Mouse (Mus musculus) midbrain, postnatal 0 days (tissue): ENCODE data around the gene Zdhhc9. TPM values are rescaled to one million over a fixed set of nuclear protein-coding genes. Genes with fewer than 3 reads are reported as not detected.

Experiments
- ATAC-seq: fragments of 200-750 bp; cut with Nextera tagmentation; 2 replicates; pipeline ENCODE4 v1.8.0; 2017; ENCODE audit warnings: moderate number of reproducible peaks, mild to moderate bottlenecking, moderate TSS enrichment, moderate library complexity; ENCODE audit not compliant: low FRiP score
- DNase-seq: peaks from one replicate; pipeline ENCODE4 v3.0.0-alpha.2; 2015; ENCODE audit warnings: low spot score
- H3K27ac ChIP-seq: fragments of 300-500 bp; sonication (generic); 2 replicates; pipeline ENCODE4 v1.5.1; 2014; ENCODE audit warnings: low read depth, mild to moderate bottlenecking, low read length, mixed read lengths
- H3K27me3 ChIP-seq: fragments of 300-500 bp; sonication (generic); 2 replicates; pipeline ENCODE4 v1.6.1; 2014; ENCODE audit warnings: low read length, control low read depth, mixed read lengths; ENCODE audit not compliant: insufficient read depth
- H3K36me3 ChIP-seq: fragments of 300-500 bp; sonication (generic); 2 replicates; pipeline ENCODE4 v1.6.1; 2014; ENCODE audit warnings: low read length, control low read depth, mixed read lengths; ENCODE audit not compliant: insufficient read depth
- H3K4me1 ChIP-seq: fragments of 300-500 bp; sonication (generic); 2 replicates; pipeline ENCODE4 v1.6.1; 2014; ENCODE audit warnings: mild to moderate bottlenecking, control low read depth, antibody characterized with exemption, low read length, mixed read lengths; ENCODE audit not compliant: insufficient read depth
- H3K4me2 ChIP-seq: fragments of 300-500 bp; sonication (generic); 2 replicates; pipeline ENCODE4 v1.6.1; 2014; ENCODE audit warnings: low read depth, mild to moderate bottlenecking, low read length, mixed read lengths; ENCODE audit not compliant: poor library complexity, severe bottlenecking
- H3K4me3 ChIP-seq: fragments of 300-500 bp; sonication (generic); 2 replicates; pipeline ENCODE4 v1.5.1; 2014; ENCODE audit warnings: low read depth, mild to moderate bottlenecking, low read length, moderate library complexity
- H3K9ac ChIP-seq: fragments of 300-500 bp; sonication (generic); replicated peaks from 2 replicates; pipeline ENCODE4 v1.6.1; 2014; ENCODE audit warnings: mild to moderate bottlenecking, low read length, moderate library complexity, mixed read lengths; ENCODE audit not compliant: poor library complexity, severe bottlenecking
- H3K9me3 ChIP-seq: fragments of 300-500 bp; sonication (generic); 2 replicates; pipeline ENCODE4 v1.6.1; 2016; ENCODE audit warnings: low read length, control low read depth
- CTCF ChIP-seq: IDR thresholded peaks from 2 replicates; pipeline ENCODE4 v1.5.1; 2016; ENCODE audit warnings: antibody characterized with exemption, mild to moderate bottlenecking
- WGBS: fragments of 180-500 bp; shearing (Covaris S2); extraction: QIAGEN DNeasy Blood & Tissue Kit; methylation state at CpG from one replicate; pipeline ENCODE4 v1.1.7; 2014; 5-methylcytosine and 5-hydroxymethylcytosine counted together
- polyA plus RNA-seq: library from polyadenylated mRNA; unstranded; fragments of >200 nt; fragmentation: Nextera tagmentation; extraction: Ambion mirVana; gene quantifications from 2 replicates; pipeline ENCODE4 v1.2.1, GENCODE M21; 2015
- total RNA-seq: library from RNA; depleted of rRNA; stranded (reverse); fragments of >200 nt; gene quantifications from 2 replicates; pipeline ENCODE4 v1.2.3, GENCODE M21; 2014; rRNA removed

Zdhhc9 gene
- 43.0 and 45.2 TPM in 2 replicates for total RNA-seq
- 5.0 and 7.2 TPM in 2 replicates for polyA plus RNA-seq

DNA sequence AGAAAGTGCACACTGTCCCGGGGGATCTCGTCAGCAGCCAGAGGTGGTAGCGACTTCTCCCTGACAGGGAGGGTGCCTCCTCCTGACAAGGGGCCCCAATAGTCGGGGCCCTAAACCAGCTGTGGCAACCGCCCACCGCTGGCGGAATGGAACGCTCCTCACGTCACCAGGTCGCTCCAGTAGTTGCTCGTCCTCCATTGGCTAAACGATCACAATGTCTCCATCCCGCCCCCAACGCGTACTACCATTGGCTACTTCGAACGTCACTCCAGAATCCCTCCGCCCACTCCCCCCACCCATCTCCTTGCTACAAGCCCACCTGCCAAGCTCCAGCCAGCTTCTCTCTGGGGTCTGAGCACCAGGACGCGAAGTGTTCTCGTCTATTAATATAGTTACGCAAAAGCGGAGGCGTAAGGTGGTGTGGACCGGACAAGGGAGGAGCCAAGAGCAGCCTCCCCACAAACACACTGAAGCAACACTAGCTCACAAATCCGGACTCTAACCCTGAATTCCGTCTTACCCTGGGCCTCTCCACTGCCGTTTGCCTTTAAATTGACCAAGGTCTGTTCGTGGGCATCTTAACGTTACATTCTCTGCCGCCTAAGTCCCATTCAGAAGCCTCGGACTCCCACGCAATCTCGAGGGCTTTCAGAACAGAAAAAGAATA lies at the start of gene Zdhhc9:
Gene Zdhhc9, minus strand, starts transcription at position 360 of the 667 bp plus-strand sequence.
- Histone ChIP-seq H3K36me3 (no peaks in the 10 kb centered on the region), H3K4me2 (peak within 1 kb of the TSS; percentile 54), H3K4me1 (no peaks in the 10 kb centered on the region), H3K9me3 (no peaks in the 10 kb centered on the region), H3K9ac (peak within 1 kb of the TSS; percentile 64), H3K27me3 (no peaks in the 10 kb centered on the region), H3K27ac (peak within 1 kb of the TSS; percentile 68), H3K4me3 (peak within 1 kb of the TSS; percentile 63)
- 21% methylated on average over 33 of the region's 34 CpGs for WGBS
- TF ChIP-seq CTCF, result no peak
- peak; percentile 94 for DNase-seq
- ATAC-seq, result peak; percentile 99

DNA sequence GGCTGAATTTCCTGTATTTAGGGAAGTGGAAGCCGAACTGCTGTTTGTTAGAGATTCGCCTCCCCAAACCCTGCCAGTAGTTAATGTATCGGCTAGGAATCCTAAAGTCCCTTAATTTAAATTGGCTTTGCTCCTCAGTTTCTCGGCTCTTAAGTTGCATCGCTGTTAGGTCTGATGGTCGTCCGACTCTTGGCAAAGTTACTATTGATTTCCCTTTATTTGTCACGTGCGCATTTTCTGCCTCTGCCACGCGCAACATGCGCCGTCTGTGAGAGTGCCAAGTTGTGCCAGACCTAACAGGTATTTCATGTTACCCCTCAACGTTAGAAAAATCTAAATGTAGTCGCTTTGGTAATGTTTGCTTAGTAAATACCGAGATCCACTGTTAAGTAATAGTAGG lies 48.3 kb upstream of the Zdhhc9 start:
- peak overlapping the region; percentile 45 for H3K4me2 ChIP-seq
- H3K9me3 ChIP-seq, result no peaks in the 10 kb centered on the region
- 0 out of 2 replicates have a peak overlapping the region, but pooled peaks have one; percentile 29 for H3K9ac ChIP-seq
- WGBS, result 15% methylated on average over 16 of the region's 16 CpGs
- TF ChIP-seq CTCF, result no peak
- no peaks in the 10 kb centered on the region for H3K27me3 ChIP-seq
- DNase-seq (peak; percentile 1), ATAC-seq (peak; percentile 36; the same call in 1 of the 2 replicates)
- no peaks in the 10 kb centered on the region for H3K36me3 ChIP-seq
- H3K4me1 ChIP-seq, result no peaks in the 10 kb centered on the region
- H3K4me3 ChIP-seq, result peak overlapping the region; percentile 45
- H3K27ac ChIP-seq, result no peak overlapping the region

DNA sequence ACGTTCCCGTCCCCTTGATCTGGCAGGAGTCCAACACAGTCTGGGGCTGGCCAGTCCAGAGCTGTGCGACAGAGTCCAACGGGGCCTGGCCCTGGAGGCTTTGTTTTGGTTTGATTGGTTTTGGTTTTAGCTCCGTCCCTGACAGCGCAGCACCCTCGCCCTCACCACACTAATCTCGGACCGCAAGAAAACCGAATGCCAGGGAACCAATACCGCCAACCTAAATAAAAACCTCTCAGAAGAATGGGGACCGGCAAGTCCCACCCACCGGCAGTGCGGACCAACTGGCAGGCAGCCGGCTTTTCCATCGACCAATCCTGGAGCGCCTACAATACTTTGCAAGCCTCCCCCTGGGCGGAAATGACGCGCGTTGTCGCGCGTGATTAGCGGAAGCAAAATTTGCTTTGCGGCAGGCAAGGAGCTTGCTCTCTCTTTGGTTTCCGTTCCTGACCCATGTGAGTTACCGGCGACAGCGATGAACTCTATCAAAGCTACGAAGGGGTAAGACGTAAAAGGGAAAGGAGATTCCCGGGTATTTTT lies 47.9 kb upstream of the Zdhhc9 start, which contains the start of gene Utp14a:
Gene Utp14a, plus strand, starts transcription at position 395 of the 540 bp plus-strand sequence.
- Histone ChIP-seq H3K36me3 (no peaks in the 10 kb centered on the region), H3K4me3 (peak within 1 kb of the TSS; percentile 45), H3K9me3 (no peaks in the 10 kb centered on the region), H3K27ac (peak within 1 kb of the TSS; percentile 59), H3K4me1 (no peaks in the 10 kb centered on the region), H3K4me2 (peak within 1 kb of the TSS; percentile 49), H3K27me3 (no peaks in the 10 kb centered on the region), H3K9ac (peak within 1 kb of the TSS; percentile 44; the same call in 1 of the 2 replicates)
- DNase-seq (peak; percentile 97), ATAC-seq (peak; percentile 99)
- WGBS, result 17% methylated on average over 33 of the region's 33 CpGs
- no peak for TF ChIP-seq CTCF

DNA sequence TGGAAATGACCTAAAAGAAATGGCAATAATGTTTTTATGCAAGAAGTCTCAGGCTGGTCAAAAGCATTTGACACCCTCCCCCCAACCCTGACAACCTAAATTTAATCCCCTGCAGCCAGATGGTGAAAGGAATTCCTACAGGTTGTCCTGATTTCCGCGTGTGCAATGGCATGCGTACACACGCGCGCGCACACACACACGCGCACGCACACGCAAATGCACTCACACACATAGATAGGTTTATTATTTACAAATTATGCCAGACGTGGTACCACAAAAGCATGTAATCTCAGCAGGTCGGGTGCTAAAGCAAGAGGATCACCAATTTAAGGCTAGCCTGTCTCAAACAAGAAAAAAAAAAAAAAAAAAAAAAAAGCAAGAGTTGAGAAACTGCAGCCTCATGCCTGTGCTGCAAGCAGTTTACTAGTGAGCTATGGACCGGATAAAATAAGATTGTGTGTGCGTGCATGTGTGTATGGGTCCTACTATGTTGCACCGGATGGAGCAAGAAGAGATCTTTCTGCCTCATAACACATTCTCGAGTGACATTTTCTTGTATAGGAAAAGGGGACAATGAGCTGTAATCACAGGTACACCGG lies 47.3 kb upstream of the Zdhhc9 start:
- TF ChIP-seq CTCF, result no peak
- peak overlapping the region; percentile 49 for H3K4me2 ChIP-seq
- peak; percentile 0 for DNase-seq

DNA sequence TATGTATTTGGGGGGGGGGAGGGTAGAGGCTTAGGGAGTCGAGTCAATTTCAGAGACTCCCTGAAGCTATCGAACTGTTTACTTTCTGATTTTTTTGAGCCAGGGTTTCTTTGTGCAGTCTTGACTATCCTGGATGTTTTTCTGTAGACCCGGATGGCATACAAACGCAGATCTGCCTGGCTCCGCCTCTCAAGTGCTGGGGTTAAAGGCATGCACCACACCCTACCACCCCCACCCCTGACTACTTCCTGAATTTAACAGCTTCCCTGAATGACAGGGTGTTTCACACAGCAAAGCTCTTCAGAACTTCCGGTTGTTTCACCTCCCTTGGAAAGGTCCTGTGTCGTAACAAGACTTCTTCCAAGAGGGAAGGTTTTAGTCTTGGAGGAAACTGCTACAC lies 25.7 kb upstream of the Zdhhc9 start:
- Histone ChIP-seq H3K4me3 (no peak overlapping the region), H3K36me3 (no peaks in the 10 kb centered on the region), H3K4me1 (no peaks in the 10 kb centered on the region), H3K27ac (no peak overlapping the region), H3K9me3 (no peaks in the 10 kb centered on the region), H3K4me2 (no peak overlapping the region), H3K27me3 (no peaks in the 10 kb centered on the region), H3K9ac (no peak overlapping the region)
- WGBS, result 62% methylated on average over 7 of the region's 7 CpGs
- TF ChIP-seq CTCF, result no peak
- no peak for DNase-seq
- ATAC-seq, result no peak

More for the DNA sequence above, 47.3 kb upstream of the Zdhhc9 start:
- Histone ChIP-seq H3K27ac (peak overlapping the region; percentile 59), H3K4me1 (no peaks in the 10 kb centered on the region), H3K9me3 (no peaks in the 10 kb centered on the region), H3K4me3 (peak overlapping the region; percentile 45), H3K27me3 (no peaks in the 10 kb centered on the region), H3K36me3 (no peaks in the 10 kb centered on the region), H3K9ac (peak overlapping the region; percentile 44; the same call in 1 of the 2 replicates)
- ATAC-seq, result peak; percentile 56
- WGBS, result 15% methylated on average over 18 of the region's 18 CpGs

DNA sequence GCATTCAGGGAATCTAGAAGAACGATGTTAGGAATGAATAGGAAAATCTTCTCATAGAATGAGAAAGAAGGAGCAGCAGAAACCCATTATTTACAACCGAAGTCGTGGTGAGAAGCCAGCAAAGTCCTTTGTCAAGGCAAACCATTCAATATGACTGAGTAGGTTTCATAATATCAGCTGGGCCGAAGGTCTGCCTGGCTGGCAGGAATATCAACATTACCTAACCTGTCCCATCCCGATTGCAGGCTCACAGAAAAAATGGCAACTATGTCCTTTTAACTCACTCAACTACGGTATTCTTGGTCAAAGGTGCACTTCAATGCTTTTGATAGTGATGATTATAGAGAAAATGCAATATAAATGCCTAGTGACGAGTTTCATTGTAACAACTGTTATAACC lies 17.5 kb upstream of the Zdhhc9 start:
- no peak for TF ChIP-seq CTCF
- H3K27me3 ChIP-seq, result no peaks in the 10 kb centered on the region
- H3K9ac ChIP-seq, result no peak overlapping the region
- WGBS, result 79% methylated on average over 7 of the region's 7 CpGs
- DNase-seq, result no peak
- no peaks in the 10 kb centered on the region for H3K9me3 ChIP-seq
- no peaks in the 10 kb centered on the region for H3K4me1 ChIP-seq
- no peak for ATAC-seq
- H3K4me2 ChIP-seq, result no peak overlapping the region
- H3K27ac ChIP-seq, result no peak overlapping the region
- H3K36me3 ChIP-seq, result no peaks in the 10 kb centered on the region
- no peak overlapping the region for H3K4me3 ChIP-seq
